Mouse (Mus musculus) c-Kit-negative CD71-positive TER-119-positive erythroid progenitor cells, embryonic 14.5 days (primary cell): ENCODE results near the gene Carmil1.

Experiments
- DNase-seq: peaks from one replicate; pipeline ENCODE4 v3.0.0-alpha.2; 2013; ENCODE audit warnings: low read depth, low spot score

The Carmil1 gene

GRCm38 (mm10) chr13:24048611-24049010 is 232.0 kb downstream of the Carmil1 start:
- DNase-seq = no peak

DNA sequence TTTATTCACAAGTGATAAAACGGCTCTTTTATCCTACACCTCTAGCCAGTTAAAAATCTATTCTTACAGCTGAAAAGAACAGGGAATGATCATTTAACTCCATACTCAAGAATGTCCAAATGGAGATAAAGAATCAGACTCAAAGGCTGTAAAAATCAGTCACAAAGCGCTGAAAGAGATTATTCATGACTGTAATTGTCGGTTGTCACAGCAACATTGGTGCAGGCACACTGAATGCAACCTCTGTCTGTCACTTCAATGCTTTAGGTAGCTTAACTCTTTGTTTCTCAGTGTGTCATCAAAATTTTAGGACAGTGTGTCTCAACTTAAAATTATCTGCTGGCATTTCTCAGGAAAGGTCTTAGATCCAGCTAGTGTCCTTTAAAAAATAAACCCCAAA is 235.3 kb downstream of the Carmil1 start:
- no peak for DNase-seq

DNA sequence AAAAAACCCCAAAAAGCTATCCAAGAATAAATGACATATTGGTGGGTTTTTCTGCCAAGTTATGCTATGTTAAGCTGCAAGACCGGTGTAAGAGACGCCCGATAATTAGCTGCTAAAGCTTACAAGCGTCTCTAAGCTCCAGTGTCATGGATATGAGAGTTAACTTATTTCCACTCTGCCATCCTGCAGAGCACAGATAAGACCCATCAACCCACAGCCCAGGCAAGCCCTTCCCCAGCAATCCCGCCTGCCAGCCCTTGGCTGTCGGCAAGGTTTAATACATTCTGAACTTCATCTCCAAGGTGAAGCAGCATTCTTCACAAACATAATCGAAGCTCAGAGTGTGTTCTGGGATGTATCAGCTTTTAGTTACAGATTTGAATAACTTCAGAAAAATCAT is 240.4 kb downstream of the Carmil1 start:
- no peak for DNase-seq

DNA sequence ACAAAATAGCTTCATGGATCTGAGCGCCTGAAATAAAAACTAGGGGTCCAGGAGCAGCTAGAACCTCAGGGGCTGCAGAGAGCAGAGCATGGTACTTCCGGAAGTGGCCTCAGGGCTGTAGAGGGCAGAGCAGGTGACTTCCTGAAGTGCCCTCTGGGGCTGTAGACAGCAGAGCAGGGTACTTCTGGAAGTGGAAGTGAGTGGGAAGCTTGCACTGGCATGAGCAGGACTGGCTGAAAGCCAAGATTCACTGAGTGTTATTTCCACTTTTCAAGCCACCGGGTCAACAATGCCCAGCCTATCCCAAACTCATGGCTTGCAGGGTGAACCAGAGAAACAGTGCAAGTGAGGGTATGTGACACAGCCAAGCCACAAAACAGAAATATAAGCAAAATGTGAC is 243.1 kb downstream of the Carmil1 start:
- no peak for DNase-seq

DNA sequence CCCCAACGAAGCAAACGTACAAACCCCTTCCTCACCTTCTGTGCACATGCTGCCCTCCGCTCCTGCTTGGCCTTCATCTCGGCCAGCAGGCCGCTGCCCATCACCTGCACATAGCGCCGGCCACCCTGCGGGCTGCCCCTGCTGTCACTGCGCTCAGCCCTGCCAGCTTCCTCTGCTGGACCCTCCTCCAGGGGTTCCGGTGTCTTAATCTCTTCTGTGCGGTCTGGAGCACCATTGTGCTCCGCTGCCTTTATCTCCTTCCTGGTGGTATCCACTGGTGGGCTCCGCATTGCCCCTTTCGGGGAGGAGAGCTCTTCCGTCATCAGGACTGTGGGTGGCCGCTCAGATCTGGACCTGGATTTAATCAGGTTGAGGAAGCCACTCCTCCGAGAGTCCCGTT is 244.4 kb downstream of the Carmil1 start:
- DNase-seq = no peak

DNA sequence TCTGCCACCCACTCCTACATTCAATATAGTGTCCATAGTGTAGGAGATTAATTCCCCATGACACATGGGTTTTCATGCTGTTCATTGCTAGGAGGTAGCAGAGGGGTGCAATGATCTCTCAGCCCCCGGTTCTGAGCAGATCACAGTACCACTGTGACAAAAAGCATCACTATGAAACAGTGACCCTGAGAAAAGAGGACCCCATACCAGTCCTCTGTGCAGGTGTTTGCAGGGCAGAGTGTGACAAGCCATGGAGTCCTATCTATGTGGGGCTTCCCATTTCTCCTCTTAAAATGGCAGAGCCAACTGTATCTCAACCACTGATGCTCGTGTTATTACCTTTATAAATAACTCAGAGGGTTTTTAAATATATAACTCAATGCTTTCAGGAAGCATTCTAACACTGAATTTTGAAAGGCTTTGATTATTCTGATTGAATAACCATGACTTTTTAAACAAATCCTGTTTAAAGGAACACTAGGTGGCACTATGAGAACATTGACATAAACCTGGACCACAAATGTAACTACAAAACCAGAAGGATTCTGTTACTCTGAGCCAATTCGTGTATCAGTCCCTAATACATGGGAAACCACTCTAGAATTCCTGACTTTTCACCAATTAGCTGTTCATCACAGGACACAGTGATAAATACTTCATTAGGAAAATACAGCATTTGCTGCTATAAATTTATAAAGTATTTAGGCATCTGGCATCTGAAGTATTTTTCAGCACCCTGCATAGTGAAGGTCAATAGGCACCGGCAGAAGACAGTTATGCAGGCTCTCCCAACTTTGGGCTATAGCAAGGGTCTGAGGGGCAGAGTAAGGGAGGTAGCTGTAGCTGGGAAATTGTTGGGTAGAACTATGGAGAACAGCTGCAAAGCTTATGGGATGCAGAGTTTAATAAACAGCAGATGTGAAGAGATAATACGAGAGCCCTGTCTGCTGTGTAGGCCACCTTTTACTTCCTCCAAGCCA is 253.1 kb downstream of the Carmil1 start:
- DNase-seq = no peak

GRCm38 (mm10) chr13:24018515-24018914 is 262.1 kb downstream of the Carmil1 start:
- no peak for DNase-seq

- no peak for DNase-seq
These were observed 275.1 kb downstream of the Carmil1 start for GRCm38 (mm10) chr13:24005528-24005927.

GRCm38 (mm10) chr13:24001797-24002196 is 278.8 kb downstream of the Carmil1 start:
- DNase-seq = no peak

DNA sequence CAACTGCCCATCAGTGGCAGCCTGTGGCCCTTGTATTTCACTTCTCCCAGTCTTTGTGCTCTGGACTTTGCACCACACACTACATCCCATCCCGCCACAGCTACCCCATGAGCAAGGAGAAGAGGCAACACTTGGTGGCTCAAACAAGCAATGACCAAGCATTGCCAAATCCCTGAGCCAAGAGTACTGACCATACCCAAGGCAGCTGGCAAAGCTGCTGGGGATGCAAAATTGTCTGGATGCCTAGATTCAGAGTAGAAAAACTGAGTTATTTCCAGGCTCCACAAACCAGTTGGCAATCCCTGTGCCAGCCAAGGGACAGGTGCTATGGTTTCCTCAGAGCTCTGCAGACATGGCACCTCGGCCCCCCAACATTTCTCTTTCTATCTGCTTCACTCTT is 279.5 kb downstream of the Carmil1 start:
- no peak for DNase-seq

GRCm38 (mm10) chr13:23998826-23999225 is 281.8 kb downstream of the Carmil1 start:
- no peak for DNase-seq

DNA sequence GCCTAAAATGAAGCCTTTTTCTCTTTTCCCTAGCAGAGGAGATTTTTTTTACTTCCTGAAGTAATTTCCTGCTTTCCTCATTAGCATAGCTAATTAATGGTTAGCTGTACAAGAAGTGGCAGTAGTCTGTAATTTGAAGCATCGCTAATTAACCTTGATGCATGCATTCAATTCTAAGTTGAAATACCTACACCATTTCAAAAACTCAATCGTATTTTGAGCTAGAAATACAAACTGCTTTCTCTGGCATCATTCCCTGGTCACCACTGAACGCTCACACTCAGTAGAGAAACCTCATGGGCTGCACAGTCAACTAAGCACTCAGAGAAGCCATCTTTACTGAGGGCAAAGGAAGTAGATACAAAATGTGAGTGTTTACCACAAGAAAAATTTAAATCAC is 285.8 kb downstream of the Carmil1 start:
- no peak for DNase-seq

GRCm38 (mm10) chr13:23994024-23994423 is 286.6 kb downstream of the Carmil1 start:
- DNase-seq = no peak

GRCm38 (mm10) chr13:23990928-23991327 is 289.7 kb downstream of the Carmil1 start, which contains the start of gene Scgn:
Scgn (minus strand) TSS chr13:23991214.
- DNase-seq = no peak

DNA sequence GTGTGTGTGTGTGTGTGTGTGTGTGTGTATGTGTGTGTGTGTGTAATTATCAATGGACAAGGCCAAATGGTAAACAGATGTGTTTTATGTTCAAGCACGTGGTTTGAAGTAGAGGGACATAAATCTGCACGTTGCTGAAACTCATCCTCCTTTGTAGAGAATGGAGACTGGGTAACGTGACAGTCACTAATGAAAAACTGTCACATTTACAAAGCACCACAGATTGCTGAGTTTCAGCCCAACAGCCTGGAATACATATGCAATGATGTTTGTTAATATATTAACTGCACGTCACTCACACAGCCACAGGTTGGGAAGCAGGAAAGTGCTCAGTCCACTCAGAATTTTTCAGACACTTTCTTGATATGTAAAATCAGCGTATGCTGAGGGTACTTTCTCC is 290.1 kb downstream of the Carmil1 start:
- DNase-seq = no peak

GRCm38 (mm10) chr13:23985130-23985529 is 295.5 kb downstream of the Carmil1 start:
- no peak for DNase-seq

DNA sequence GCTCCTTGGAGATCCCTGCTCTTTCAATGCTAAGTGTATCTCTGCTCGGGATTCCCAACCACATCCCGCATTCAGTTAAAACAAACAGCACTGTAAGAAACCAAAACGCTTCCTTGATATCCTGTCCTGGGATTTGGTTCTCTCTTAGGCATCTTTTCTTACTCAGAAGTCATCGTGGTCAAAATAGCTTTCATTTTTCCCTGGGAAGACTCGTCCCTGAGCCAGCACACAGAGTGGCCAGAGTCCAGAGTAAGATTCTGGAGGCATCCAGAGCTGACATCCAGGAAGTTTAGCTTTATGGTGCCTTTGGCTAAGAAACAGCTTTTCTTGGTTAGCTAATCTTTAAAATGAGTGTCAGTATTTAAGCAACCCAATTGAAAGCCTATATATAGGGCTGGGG is 308.3 kb downstream of the Carmil1 start:
- DNase-seq = no peak

GRCm38 (mm10) chr13:23971870-23972269 is 308.7 kb downstream of the Carmil1 start:
- DNase-seq = no peak

- DNase-seq = no peak
These were observed 315.7 kb downstream of the Carmil1 start for GRCm38 (mm10) chr13:23964909-23965308.
